Mouse (Mus musculus): ENCODE results near the gene Arih1.

GRCm38 (mm10) chr9:59482419-59482818 is 4.0 kb downstream of the Arih1 start:
- TF ChIP-seq POLR2A (IDR thresholded peaks at IDR 0.05; ENCODE audit: low read depth, low read length) (no peak), CTCF (conservative IDR thresholded peaks at IDR 0.05; ENCODE audit: insufficient read depth, insufficient read length, low read depth, low read length) (peak; percentile 67)
